Mouse (Mus musculus) testis, adult 2 months (tissue): ENCODE measurements around the gene Wnt9a.

ENCODE experiments used
- CTCF ChIP-seq: fragments of 200-500 bp; IDR thresholded peaks from 2 replicates; pipeline ENCODE4 v1.5.1; 2012; ENCODE audit warnings: low read depth, mild to moderate bottlenecking, inconsistent platforms, low read length, moderate library complexity; ENCODE audit not compliant: control insufficient read depth, insufficient read depth, insufficient replicate concordance
- POLR2A ChIP-seq: fragments of 200-500 bp; IDR thresholded peaks from 2 replicates; pipeline ENCODE4 v1.6.1; 2012; ENCODE audit warnings: low read depth, mild to moderate bottlenecking, inconsistent platforms, low read length, moderate library complexity; ENCODE audit not compliant: control insufficient read depth

GRCm38 (mm10) chr11:59260706-59261493, 45.8 kb upstream of the Wnt9a start:
- TF ChIP-seq POLR2A (no peak), CTCF (no peak)
